Comparison of ENCODE assay signal across 8 mouse cellular contexts in the genomic region with DNA sequence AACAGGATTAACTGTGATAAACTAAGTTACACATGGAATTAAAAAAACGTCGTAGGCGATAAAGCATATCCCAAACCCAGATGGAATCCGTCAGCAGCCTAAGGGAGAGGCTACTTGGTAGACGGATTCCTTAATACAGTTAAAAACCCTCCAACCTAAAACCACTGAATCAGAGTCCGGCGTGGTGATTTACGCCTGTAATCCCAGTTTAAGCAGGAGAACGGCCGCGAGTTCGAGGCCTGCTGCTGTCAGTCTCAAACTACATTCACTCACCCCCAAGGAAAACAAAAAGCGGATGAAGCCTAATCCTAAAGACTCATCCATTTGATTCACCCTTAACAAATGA. TPM values are rescaled to one million over a fixed set of nuclear protein-coding genes. Genes with fewer than 3 reads are reported as not detected.
A peak's percentile ranks its signal among the peaks of the same experiment; 100 is the strongest.
DNase-seq lines count a peak whose midpoint lies in the region; ATAC-seq and TF ChIP-seq lines count a peak whose summit lies in the region.

No protein-coding gene starts in this region.

- intact Hi-C loops in left cerebral cortex, postnatal 4 days (cut with DNase I), result loop anchor here (5.0 kb wide), 1 partner anchor 131 kb away; no protein-coding TSS in a partner anchor

- no peak for TF ChIP-seq CTCF in C2C12 (IDR thresholded peaks at IDR 0.05; ENCODE audit: control insufficient read depth, insufficient read depth, insufficient read length)

- H3K4me3 ChIP-seq in C2C12 (ENCODE audit: insufficient read depth, poor library complexity, severe bottlenecking), result peak overlapping the region; percentile 39
- H3K4me3 ChIP-seq in embryonic facial prominence, embryonic 12.5 days, result peak overlapping the region; percentile 49
- peak overlapping the region; percentile 46 for H3K4me3 ChIP-seq in hindbrain, embryonic 11.5 days (ENCODE audit: low read depth, low read length)

- peaks cover 35% of the 10 kb centered on the region for H3K79me3 ChIP-seq in C2C12 (ENCODE audit: low read depth)

- H3K27ac ChIP-seq in embryonic facial prominence, embryonic 12.5 days, result peak overlapping the region; percentile 30; the same call in 1 of the 2 replicates
- H3K27ac ChIP-seq in hindbrain, embryonic 11.5 days (ENCODE audit: low read depth, low read length), result no peak overlapping the region

- peak overlapping the region; percentile 76 for H3ac ChIP-seq in C2C12 (ENCODE audit: control insufficient read depth, insufficient read length, low read depth)

- H3K4me1 ChIP-seq in embryonic facial prominence, embryonic 12.5 days, result no peaks in the 10 kb centered on the region
- no peaks in the 10 kb centered on the region; the same call in 1 of the 2 replicates for H3K4me1 ChIP-seq in hindbrain, embryonic 11.5 days (replicated peaks; ENCODE audit: control insufficient read depth, insufficient read depth, low read length)

- H3K79me2 ChIP-seq in C2C12 (ENCODE audit: control insufficient read depth, insufficient read depth), result peaks cover 51% of the 10 kb centered on the region

- H3K9me3 ChIP-seq in embryonic facial prominence, embryonic 12.5 days, result no peaks in the 10 kb centered on the region
- H3K9me3 ChIP-seq in hindbrain, embryonic 11.5 days (ENCODE audit: control insufficient read depth, low read length), result no peaks in the 10 kb centered on the region

- peak overlapping the region; percentile 58 for H3K4me2 ChIP-seq in embryonic facial prominence, embryonic 12.5 days (replicated peaks)
- H3K4me2 ChIP-seq in hindbrain, embryonic 11.5 days (replicated peaks; ENCODE audit: low read depth, low read length), result peak overlapping the region; percentile 38

- H3K9ac ChIP-seq in embryonic facial prominence, embryonic 12.5 days, result peak overlapping the region; percentile 56; the same call in 1 of the 2 replicates
- H3K9ac ChIP-seq in hindbrain, embryonic 11.5 days (ENCODE audit: low read depth, low read length), result 0 out of 2 replicates have a peak overlapping the region, but pooled peaks have one; percentile 11

- DNase-seq in 416B (ENCODE audit: low read depth) (peak; percentile 60), liver (peak; percentile 10)
- peak; percentile 39 for DNase-seq in hindbrain, embryonic 11.5 days (ENCODE audit: low spot score)
- DNase-seq in neural tube, embryonic 10.5 days (ENCODE audit: extremely low spot score, low spot score), result peak; percentile 15
- DNase-seq in left cerebral cortex, postnatal 4 days, result no peak
- DNase-seq in right cerebral cortex, adult 18-20 months, result no peak

- WGBS in embryonic facial prominence, embryonic 12.5 days, result 4% methylated on average over 13 of the region's 13 CpGs
- 4% methylated on average over 13 of the region's 13 CpGs for WGBS in hindbrain, embryonic 11.5 days

- no peak for ATAC-seq in embryonic facial prominence, embryonic 12.5 days (ENCODE audit: insufficient number of reproducible peaks, insufficient read depth, low FRiP score, low TSS enrichment)
- ATAC-seq in hindbrain, embryonic 11.5 days (ENCODE audit: low FRiP score), result no peak; the same call in 1 of the 2 replicates

- no peaks in the 10 kb centered on the region for H3K27me3 ChIP-seq in C2C12 (ENCODE audit: control insufficient read depth, insufficient read depth, insufficient read length)
- H3K27me3 ChIP-seq in embryonic facial prominence, embryonic 12.5 days, result no peaks in the 10 kb centered on the region
- H3K27me3 ChIP-seq in hindbrain, embryonic 11.5 days (ENCODE audit: control insufficient read depth, insufficient read depth, low read length), result no peaks in the 10 kb centered on the region; the same call in 1 of the 2 replicates

- H3K36me3 ChIP-seq in C2C12 (ENCODE audit: control insufficient read depth, insufficient read depth), result no peaks in the 10 kb centered on the region
- H3K36me3 ChIP-seq in embryonic facial prominence, embryonic 12.5 days, result no peaks in the 10 kb centered on the region
- H3K36me3 ChIP-seq in hindbrain, embryonic 11.5 days (ENCODE audit: control insufficient read depth, insufficient read depth, low read length), result no peaks in the 10 kb centered on the region

TF ChIP-seq in C2C12, 6 proteins besides CTCF, POLR2A, EP300 and RAD21:
- no peak for TF ChIP-seq FOSL1 (IDR thresholded peaks at IDR 0.05; ENCODE audit: insufficient read depth, low read length, poor library complexity, severe bottlenecking)
- TF ChIP-seq MYOD1 (IDR thresholded peaks at IDR 0.05; ENCODE audit: control insufficient read depth, insufficient read length, low read depth), result no peak
TF ChIP-seq in C2C12: peak in this region for 0.

RNA-seq across cellular contexts. Expression of a gene that starts 7.5 kb away (rescaled TPM):
- not detected for polyA plus RNA-seq in C2C12 (2012; fragmentation: generic; extraction: Trizol)
- not detected in 2 replicates for polyA plus RNA-seq in embryonic facial prominence, embryonic 12.5 days (2016; fragmentation: Nextera tagmentation; extraction: Ambion mirVana)
- polyA plus RNA-seq in hindbrain, embryonic 11.5 days (2014; fragmentation: Nextera tagmentation; extraction: Ambion mirVana), result not detected in 2 replicates
- total RNA-seq in left cerebral cortex, postnatal 4 days (2021), result not detected

Comparison
In these comparisons a context has a peak if more than half of its experiments do, and no peak if none do; other contexts are left out.
1. DNase-seq: peak in 416B (single experiment), hindbrain, embryonic 11.5 days (single experiment), liver (single experiment) and neural tube, embryonic 10.5 days (single experiment); none in left cerebral cortex, postnatal 4 days (single experiment) and right cerebral cortex, adult 18-20 months (single experiment).
2. Peak in every context shown above with its lines, with median percentiles within 50 percentile points of each other: H3K4me3 ChIP-seq.